ENCODE assay signal across 7 mouse cellular contexts in genomic region chr6:6955764-6956561, GRCm38 (mm10). TPM values are rescaled to one million over a fixed set of nuclear protein-coding genes. Genes with fewer than 3 reads are reported as not detected.
DNase-seq lines count a peak whose midpoint lies in the region; ATAC-seq and TF ChIP-seq lines count a peak whose summit lies in the region.

Gene Sdhaf3, plus strand, starts transcription at chr6:6956004.

- no peaks in the 10 kb centered on the region for H3K9me3 ChIP-seq in embryonic facial prominence, embryonic 10.5 days
- H3K9me3 ChIP-seq in intestine, postnatal 0 days (ENCODE audit: control insufficient read depth) = no peaks in the 10 kb centered on the region
- H3K9me3 ChIP-seq in midbrain, embryonic 12.5 days = no peaks in the 10 kb centered on the region

- TF ChIP-seq POLR2A in small intestine, adult 2 months (IDR thresholded peaks at IDR 0.05; ENCODE audit: low read depth, low read length) = peak; percentile 52; the same call in 1 of the 2 replicates

- peak; percentile 99 for ATAC-seq in intestine, postnatal 0 days
- ATAC-seq in midbrain, embryonic 12.5 days (ENCODE audit: low FRiP score, low read depth) = peak; percentile 99

- peak within 1 kb of the TSS; percentile 86 for H3K27ac ChIP-seq in embryonic facial prominence, embryonic 10.5 days (replicated peaks)
- H3K27ac ChIP-seq in intestine, postnatal 0 days (ENCODE audit: low read depth, low read length) = peak within 1 kb of the TSS; percentile 68; the same call in 1 of the 2 replicates
- H3K27ac ChIP-seq in midbrain, embryonic 12.5 days (replicated peaks) = peak within 1 kb of the TSS; percentile 74
- peak within 1 kb of the TSS; percentile 8; the same call in 1 of the 2 replicates for H3K27ac ChIP-seq in small intestine, adult 2 months (ENCODE audit: insufficient read depth, low read depth, low read length)

- peaks cover 4% of the 10 kb centered on the region for H3K4me1 ChIP-seq in embryonic facial prominence, embryonic 10.5 days
- no peaks in the 10 kb centered on the region for H3K4me1 ChIP-seq in intestine, postnatal 0 days (replicated peaks; ENCODE audit: control insufficient read depth, insufficient read depth, low read length)
- peaks cover 5% of the 10 kb centered on the region; the same call in 1 of the 2 replicates for H3K4me1 ChIP-seq in midbrain, embryonic 12.5 days
- peaks cover 2% of the 10 kb centered on the region; the same call in 1 of the 2 replicates for H3K4me1 ChIP-seq in small intestine, adult 2 months (ENCODE audit: control insufficient read depth, insufficient read depth, insufficient read length, low read length)

- DNase-seq in adrenal gland, postnatal 10 days = peak; percentile 97
- DNase-seq in embryonic facial prominence, embryonic 10.5 days (ENCODE audit: low spot score) = peak; percentile 97
- peak; percentile 63 for DNase-seq in gonadal fat pad, adult 2 months (ENCODE audit: low read depth)
- peak; percentile 96 for DNase-seq in left cerebral cortex, postnatal 4 days

- H3K9ac ChIP-seq in intestine, postnatal 0 days (ENCODE audit: low read depth, low read length) = peak within 1 kb of the TSS; percentile 67
- peak within 1 kb of the TSS; percentile 77 for H3K9ac ChIP-seq in midbrain, embryonic 12.5 days (replicated peaks)

- H3K36me3 ChIP-seq in embryonic facial prominence, embryonic 10.5 days (replicated peaks) = no peaks in the 10 kb centered on the region
- no peaks in the 10 kb centered on the region for H3K36me3 ChIP-seq in intestine, postnatal 0 days (ENCODE audit: control insufficient read depth, insufficient read depth)
- H3K36me3 ChIP-seq in midbrain, embryonic 12.5 days = no peaks in the 10 kb centered on the region
- H3K36me3 ChIP-seq in small intestine, adult 2 months (ENCODE audit: control insufficient read depth, insufficient read depth, low read length) = no peaks in the 10 kb centered on the region

- TF ChIP-seq CTCF in intestine, postnatal 0 days (IDR thresholded peaks at IDR 0.05; ENCODE audit: low read depth) = peak; percentile 67
- TF ChIP-seq CTCF in small intestine, adult 2 months (IDR thresholded peaks at IDR 0.05; ENCODE audit: extremely low read depth, insufficient read length, insufficient replicate concordance, low read depth, low read length) = no peak

- H3K4me3 ChIP-seq in embryonic facial prominence, embryonic 10.5 days = peak within 1 kb of the TSS; percentile 80
- H3K4me3 ChIP-seq in intestine, postnatal 0 days (ENCODE audit: low read depth, low read length) = peak within 1 kb of the TSS; percentile 82
- peak within 1 kb of the TSS; percentile 71 for H3K4me3 ChIP-seq in midbrain, embryonic 12.5 days
- H3K4me3 ChIP-seq in small intestine, adult 2 months (ENCODE audit: low read depth, low read length) = peak within 1 kb of the TSS; percentile 97

- intact Hi-C loops in left cerebral cortex, postnatal 4 days (cut with DNase I) = no loop called here

- under 1% methylated on average over 52 of the region's 52 CpGs for WGBS in embryonic facial prominence, embryonic 10.5 days
- WGBS in intestine, postnatal 0 days = under 1% methylated on average over 52 of the region's 52 CpGs
- WGBS in midbrain, embryonic 12.5 days = under 1% methylated on average over 52 of the region's 52 CpGs
- under 1% methylated on average over 51 of the region's 52 CpGs for WGBS in small intestine, adult 2 months

- no peaks in the 10 kb centered on the region for H3K27me3 ChIP-seq in embryonic facial prominence, embryonic 10.5 days (replicated peaks; ENCODE audit: low read depth, poor library complexity, severe bottlenecking)
- H3K27me3 ChIP-seq in intestine, postnatal 0 days (replicated peaks; ENCODE audit: control insufficient read depth, insufficient read depth, low read length) = no peaks in the 10 kb centered on the region
- H3K27me3 ChIP-seq in midbrain, embryonic 12.5 days = peaks cover 9% of the 10 kb centered on the region; the same call in 1 of the 2 replicates
- no peaks in the 10 kb centered on the region for H3K27me3 ChIP-seq in small intestine, adult 2 months (ENCODE audit: control insufficient read depth, insufficient read depth, low read length)

- peak within 1 kb of the TSS; percentile 79 for H3K4me2 ChIP-seq in intestine, postnatal 0 days (replicated peaks; ENCODE audit: low read depth)
- H3K4me2 ChIP-seq in midbrain, embryonic 12.5 days (replicated peaks) = peak within 1 kb of the TSS; percentile 64

RNA-seq across cellular contexts. Expression of gene Sdhaf3, which starts in this region (rescaled TPM):
- 1 to 10 TPM; 5.2 to 6.0 TPM for total RNA-seq in adrenal gland, postnatal 10 days (2021)
- polyA plus RNA-seq in embryonic facial prominence, embryonic 10.5 days (2016; fragmentation: Nextera tagmentation; extraction: Ambion mirVana) = 6.7 and 7.5 TPM in 2 replicates
- polyA plus RNA-seq in gonadal fat pad, adult 2 months (2012; rRNA removed) = 0.74 and 0.79 TPM in 2 replicates
- 5.2 and 5.5 TPM in 2 replicates for polyA plus RNA-seq in intestine, postnatal 0 days (2015; fragmentation: Nextera tagmentation; extraction: Ambion mirVana)
- 1 to 10 TPM; 4.3 to 4.8 TPM for total RNA-seq in left cerebral cortex, postnatal 4 days (2021)
- polyA plus RNA-seq in midbrain, embryonic 12.5 days (2016; fragmentation: Nextera tagmentation; extraction: Ambion mirVana) = 6.9 and 7.1 TPM in 2 replicates
- polyA plus RNA-seq in small intestine, adult 2 months (2012; rRNA removed) = 0.09 and 0.10 TPM in 2 replicates

Comparison
In these comparisons a context has a peak if more than half of its experiments do, and no peak if none do; other contexts are left out.
1. Peak in every context shown above with its lines: DNase-seq, ATAC-seq, H3K4me3 ChIP-seq and H3K27ac ChIP-seq.
2. Peak in DNase-seq in gonadal fat pad, adult 2 months; RNA of the gene not detected or under 1 TPM.
3. H3K27ac ChIP-seq: peak in every context shown above with its lines; median percentile 86 in embryonic facial prominence, embryonic 10.5 days; 74 in midbrain, embryonic 12.5 days; 68 in intestine, postnatal 0 days; 8 in small intestine, adult 2 months.